Mouse (Mus musculus) forebrain, embryonic 16.5 days (tissue): ENCODE data around the gene Gm21863. TPM values are rescaled to one million over a fixed set of nuclear protein-coding genes. Genes with fewer than 3 reads are reported as not detected.
"Not testable (repeated sequence)": the region's sequence is repeated elsewhere in the genome, so short reads cannot be mapped to it uniquely, and the experiment has no call there.

Experiments
- ATAC-seq: fragments of 200-750 bp; cut with Nextera tagmentation; 2 replicates; pipeline ENCODE4 v1.8.0; 2017; ENCODE audit warnings: mild to moderate bottlenecking, moderate library complexity
- H3K27ac ChIP-seq: fragments of 300-500 bp; sonication (generic); 2 replicates; pipeline ENCODE4 v1.5.1; 2014; ENCODE audit warnings: low read length, control low read depth
- H3K27me3 ChIP-seq: fragments of 300-500 bp; sonication (generic); replicated peaks from 2 replicates; pipeline ENCODE4 v1.6.1; 2014; ENCODE audit warnings: low read length; ENCODE audit not compliant: control insufficient read depth, insufficient read depth
- H3K36me3 ChIP-seq: fragments of 300-500 bp; sonication (generic); 2 replicates; pipeline ENCODE4 v1.6.1; 2014; ENCODE audit not compliant: control insufficient read depth, insufficient read depth
- H3K4me1 ChIP-seq: fragments of 300-500 bp; sonication (generic); replicated peaks from 2 replicates; pipeline ENCODE4 v1.6.1; 2014; ENCODE audit warnings: low read length; ENCODE audit not compliant: control insufficient read depth, insufficient read depth
- H3K4me2 ChIP-seq: fragments of 300-500 bp; sonication (generic); 2 replicates; pipeline ENCODE4 v1.6.1; 2014; ENCODE audit warnings: mild to moderate bottlenecking, low read length, control low read depth
- H3K4me3 ChIP-seq: fragments of 300-500 bp; sonication (generic); replicated peaks from 2 replicates; pipeline ENCODE4 v1.5.1; 2014; ENCODE audit warnings: mild to moderate bottlenecking, low read length, control low read depth
- H3K9ac ChIP-seq: fragments of 300-500 bp; sonication (generic); replicated peaks from 2 replicates; pipeline ENCODE4 v1.6.1; 2014; ENCODE audit warnings: low read depth, low read length, control low read depth
- H3K9me3 ChIP-seq: fragments of 300-500 bp; sonication (generic); 2 replicates; pipeline ENCODE4 v1.6.1; 2016; ENCODE audit warnings: low read length; ENCODE audit not compliant: control insufficient read depth
- WGBS: fragments of 180-500 bp; shearing (Covaris S2); extraction: QIAGEN DNeasy Blood & Tissue Kit; methylation state at CpG from one replicate; pipeline ENCODE4 v1.1.7; 2014; 5-methylcytosine and 5-hydroxymethylcytosine counted together
- polyA plus RNA-seq: library from polyadenylated mRNA; unstranded; fragments of >200 nt; fragmentation: Nextera tagmentation; extraction: Ambion mirVana; gene quantifications from 2 replicates; pipeline ENCODE4 v1.2.1, GENCODE M21; 2015

The Gm21863 gene
- polyA plus RNA-seq, result not detected in 2 replicates

- H3K36me3 ChIP-seq, H3K9me3 ChIP-seq, H3K4me1 ChIP-seq, H3K27ac ChIP-seq, H3K4me2 ChIP-seq, H3K27me3 ChIP-seq, H3K4me3 ChIP-seq, H3K9ac ChIP-seq: not testable (repeated sequence)
- WGBS, result 27% methylated on average over 53 of the region's 75 CpGs
- ATAC-seq, result peak; percentile 79
Measured at GRCm38 (mm10) chr12:19953869-19954555, at the start of gene Gm21863. TSS of gene Gm21863 (plus strand) at chr12:19954505.

- not testable (repeated sequence) for H3K27me3 ChIP-seq, H3K9ac ChIP-seq, H3K4me1 ChIP-seq, H3K4me2 ChIP-seq, ATAC-seq, H3K9me3 ChIP-seq, H3K27ac ChIP-seq, H3K4me3 ChIP-seq, H3K36me3 ChIP-seq
- 42% methylated on average over 4 of the region's 4 CpGs for WGBS
Measured at GRCm38 (mm10) chr12:19928049-19928448, 26.3 kb upstream of the Gm21863 start.
